14 mouse cellular contexts compared by ENCODE assay signal in the genomic region with DNA sequence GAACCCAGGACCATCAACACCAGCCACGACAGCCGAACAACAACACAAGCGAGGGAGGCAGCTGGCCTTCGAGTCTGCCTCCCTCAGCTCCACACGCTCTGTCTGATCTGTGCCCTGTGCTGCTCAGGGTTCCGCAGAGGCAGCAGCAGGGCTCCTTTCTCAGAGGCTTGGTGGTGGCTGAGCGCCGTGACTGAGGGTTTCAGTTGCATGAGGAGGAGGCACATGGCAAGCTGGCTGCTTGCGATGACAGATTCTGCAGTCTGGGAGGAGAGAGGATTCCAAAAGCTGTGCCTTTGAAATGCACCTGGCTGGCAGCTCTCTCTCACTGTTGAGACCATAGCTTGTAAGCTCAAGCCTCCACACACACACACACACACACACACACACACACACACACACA. TPM values are rescaled to one million over a fixed set of nuclear protein-coding genes. Genes with fewer than 3 reads are reported as not detected.
DNase-seq lines count a peak whose midpoint lies in the region; TF ChIP-seq lines count a peak whose summit lies in the region.
"Had no signal": no experiment of that assay in that cellular context is flagged by ENCODE, and none has a peak within 500 bp of the region (broad histone marks: within the 10 kb centered on the region; RNA-seq: fewer than 3 reads in every experiment).

No protein-coding gene starts in this region.

- H3K27ac ChIP-seq in gastrocnemius, adult 2 months: peak overlapping the region; percentile 10; the same call in 1 of the 2 replicates
- peak overlapping the region; percentile 76 for H3K27ac ChIP-seq in layer of hippocampus, adult 2 months
- H3K27ac ChIP-seq: hindbrain, embryonic 15.5 days; macrophage; stomach, embryonic 15.5 days had no signal

- DNase-seq in gastrocnemius, adult 2 months: peak; percentile 35
- no peak for DNase-seq in gastrocnemius, postnatal 10 days
- DNase-seq in layer of hippocampus, adult 2 months (ENCODE audit: low spot score in 2 of 2): peak in 1 of 2 experiments; percentile 24
- no peak for DNase-seq in layer of hippocampus, adult 8-10 months (ENCODE audit: low spot score in 2 of 2)
- DNase-seq in right cerebral cortex, postnatal 25 days: peak; percentile 22
- no peak for DNase-seq in right cerebral cortex, postnatal 14 days
- DNase-seq in adrenal gland, adult 2 months: no peak
- no peak for DNase-seq in heart, postnatal 4 days
- DNase-seq: kidney, adult 9 months; lung, adult 18-20 months had no signal

- TF ChIP-seq CTCF in gastrocnemius, adult 2 months (IDR thresholded peaks at IDR 0.05): no peak
- TF ChIP-seq CTCF in layer of hippocampus, adult 2 months (conservative IDR thresholded peaks at IDR 0.05): no peak

- H3K4me3 ChIP-seq in gastrocnemius, adult 2 months: no peak overlapping the region
- no peak overlapping the region for H3K4me3 ChIP-seq in layer of hippocampus, adult 2 months
- H3K4me3 ChIP-seq: hindbrain, embryonic 15.5 days; neural tube, embryonic 13.5 days; stomach, embryonic 15.5 days had no signal

- intact Hi-C loops in gastrocnemius, adult 2 months (cut with DNase I): no loop called here

RNA-seq across cellular contexts. Expression of a gene that starts 17.3 kb away (rescaled TPM):
- 10 to 100 TPM; 22.8 to 24.2 TPM for total RNA-seq in gastrocnemius, adult 2 months (2021)
- 10 to 100 TPM; 49.5 to 59.1 TPM for total RNA-seq in gastrocnemius, postnatal 10 days (2021)
- total RNA-seq in layer of hippocampus, adult 2 months (2021): 100 to 1,000 TPM; 292 to 293 TPM
- total RNA-seq in layer of hippocampus, adult 8-10 months (2022): 100 to 1,000 TPM; 235 to 308 (median 283) TPM
- total RNA-seq in adrenal gland, adult 2 months (2021): 10 to 100 TPM; 46.2 to 61.6 TPM
- polyA plus RNA-seq in adrenal gland, adult 2 months (2012; rRNA removed): 11.3 and 15.5 TPM in 2 replicates
- 10 to 100 TPM; 58.9 to 65.8 TPM for total RNA-seq in heart, postnatal 4 days (2021)

Comparison
In these comparisons a context has a peak if more than half of its experiments do, and no peak if none do; other contexts are left out.
1. DNase-seq: peak in gastrocnemius, adult 2 months (single experiment) and right cerebral cortex, postnatal 25 days (single experiment); none in gastrocnemius, postnatal 10 days (single experiment), layer of hippocampus, adult 8-10 months (0 of 2), right cerebral cortex, postnatal 14 days (single experiment), adrenal gland, adult 2 months (single experiment) and heart, postnatal 4 days (single experiment).